Mouse (Mus musculus): ENCODE results near the gene Lkaaear1.

GRCm38 (mm10) chr2:181680716-181681117, 17.5 kb downstream of the Lkaaear1 start:
- TF ChIP-seq CTCF (IDR thresholded peaks at IDR 0.05; ENCODE audit: extremely low read depth, insufficient read length, insufficient replicate concordance, low read depth, low read length) (no peak), POLR2A (IDR thresholded peaks at IDR 0.05; ENCODE audit: low read depth, low read length) (no peak)

Measured in small intestine, adult 2 months (tissue).